Mouse (Mus musculus) MEL (cell line): ENCODE results near the gene Ccna1. TPM values are rescaled to one million over a fixed set of nuclear protein-coding genes. Genes with fewer than 3 reads are reported as not detected.

Source experiments
- DNase-seq: peaks from one replicate; pipeline ENCODE4 v3.0.0; 2011; ENCODE audit warnings: low read depth, low spot score
- H3K27ac ChIP-seq: 2 replicates; pipeline ENCODE4 v1.5.1; 2012; ENCODE audit warnings: low read depth, mild to moderate bottlenecking, control low read depth, low read length, moderate library complexity; ENCODE audit not compliant: control insufficient read depth
- H3K27me3 ChIP-seq, 2 experiments: fragments of 150-350 bp in 1 of 2; sonication (generic) in 1 of 2; 2 replicates each; pipeline ENCODE4 v1.6.1; 2012; ENCODE audit warnings: low read length in 2 of 2, mild to moderate bottlenecking in 2 of 2, improper control_type of control experiment in 1 of 2, moderate library complexity in 1 of 2; ENCODE audit not compliant: insufficient read depth in 2 of 2, control insufficient read depth in 1 of 2
- H3K36me3 ChIP-seq, 2 experiments: 2 replicates each; pipeline ENCODE4 v1.6.1; 2012 to 2014; ENCODE audit warnings: low read length in 2 of 2, improper control_type of control experiment in 1 of 2, inconsistent platforms in 1 of 2, mild to moderate bottlenecking in 1 of 2; ENCODE audit not compliant: insufficient read depth in 2 of 2, control insufficient read depth in 1 of 2
- H3K4me1 ChIP-seq, 2 experiments: fragments of 150-350 bp in 1 of 2; sonication (generic) in 1 of 2; 2 replicates each; pipeline ENCODE4 v1.6.1; 2012; ENCODE audit warnings: low read length in 2 of 2, improper control_type of control experiment in 1 of 2, mild to moderate bottlenecking in 1 of 2; ENCODE audit not compliant: insufficient read depth in 2 of 2, control insufficient read depth in 1 of 2
- H3K4me3 ChIP-seq, 2 experiments: fragments of 150-350 bp in 1 of 2; sonication (generic) in 1 of 2; 2 replicates each; pipeline ENCODE4 v1.5.1; 2012; ENCODE audit warnings: low read depth in 2 of 2, low read length in 2 of 2, mild to moderate bottlenecking in 2 of 2, moderate library complexity in 2 of 2, control low read depth in 1 of 2, improper control_type of control experiment in 1 of 2; ENCODE audit not compliant: control insufficient read depth in 1 of 2, insufficient read depth in 1 of 2
- H3K79me2 ChIP-seq: 2 replicates; pipeline ENCODE4 v1.6.1; 2012; ENCODE audit warnings: mild to moderate bottlenecking, low read length, moderate library complexity; ENCODE audit not compliant: control insufficient read depth, poor library complexity, insufficient read depth
- H3K9ac ChIP-seq: 2 replicates; pipeline ENCODE4 v1.6.1; 2012; ENCODE audit warnings: low read depth, mild to moderate bottlenecking, control low read depth, low read length, moderate library complexity; ENCODE audit not compliant: control insufficient read depth, poor library complexity, severe bottlenecking
- H3K9me3 ChIP-seq: fragments of 150-350 bp; sonication (generic); replicated peaks from 2 replicates; pipeline ENCODE4 v1.6.1; 2012; ENCODE audit warnings: mild to moderate bottlenecking, low read length, improper control_type of control experiment, moderate library complexity; ENCODE audit not compliant: insufficient read depth
- CHD2 ChIP-seq: IDR thresholded peaks from 2 replicates; pipeline ENCODE4 v1.6.1; 2011; ENCODE audit warnings: low read length, improper control_type of control experiment
- CTCF ChIP-seq, 3 experiments: IDR thresholded peaks in 2 of 3; conservative IDR thresholded peaks in 1 of 3; 2 replicates each; pipeline ENCODE4 v1.5.1; 2011 to 2012; ENCODE audit warnings: low read length in 3 of 3, low read depth in 2 of 3, mild to moderate bottlenecking in 2 of 3, improper control_type of control experiment in 1 of 3, inconsistent platforms in 1 of 3, mixed read lengths in 1 of 3, moderate library complexity in 1 of 3; ENCODE audit not compliant: control insufficient read depth in 1 of 3, insufficient read depth in 1 of 3, poor library complexity in 1 of 3, severe bottlenecking in 1 of 3
- E2F4 ChIP-seq: IDR thresholded peaks from 2 replicates; pipeline ENCODE4 v1.6.1; 2011; ENCODE audit warnings: low read depth, low read length, improper control_type of control experiment, borderline replicate concordance
- ELF1 ChIP-seq: IDR thresholded peaks from 2 replicates; pipeline ENCODE4 v1.6.1; 2014; ENCODE audit warnings: low read depth, mild to moderate bottlenecking, inconsistent platforms, low read length, improper control_type of control experiment, moderate library complexity
- GABPA ChIP-seq: IDR thresholded peaks from 2 replicates; pipeline ENCODE4 v1.6.1; 2012; ENCODE audit warnings: low read depth, mild to moderate bottlenecking, inconsistent platforms, low read length, improper control_type of control experiment, moderate library complexity
- MXI1 ChIP-seq: IDR thresholded peaks from 2 replicates; pipeline ENCODE4 v1.6.1; 2011; ENCODE audit warnings: mild to moderate bottlenecking, low read depth, low read length, improper control_type of control experiment
- MYB ChIP-seq: IDR thresholded peaks from 2 replicates; pipeline ENCODE4 v1.6.1; 2011; ENCODE audit warnings: mild to moderate bottlenecking, low read depth, low read length, improper control_type of control experiment
- MYC ChIP-seq: IDR thresholded peaks from 2 replicates; pipeline ENCODE4 v1.6.1; 2011; ENCODE audit warnings: low read depth, mild to moderate bottlenecking, low read length, improper control_type of control experiment, moderate library complexity
- NELFE ChIP-seq: IDR thresholded peaks from 2 replicates; pipeline ENCODE4 v1.6.1; 2011; ENCODE audit warnings: low read depth, low read length, improper control_type of control experiment
- POLR2A ChIP-seq, 2 experiments: IDR thresholded peaks; 2 replicates each; pipeline ENCODE4 v1.6.1; 2011 to 2012; ENCODE audit warnings: low read length in 2 of 2, mild to moderate bottlenecking in 2 of 2, control low read depth in 1 of 2, improper control_type of control experiment in 1 of 2, low read depth in 1 of 2, moderate library complexity in 1 of 2; ENCODE audit not compliant: control insufficient read depth in 1 of 2, insufficient read depth in 1 of 2, poor library complexity in 1 of 2
- POLR2AphosphoS5 ChIP-seq: IDR thresholded peaks from 2 replicates; pipeline ENCODE4 v1.6.1; 2012; ENCODE audit warnings: low read depth, borderline replicate concordance, mild to moderate bottlenecking, inconsistent platforms, low read length, moderate library complexity, mixed read lengths
- RAD21 ChIP-seq: IDR thresholded peaks from 2 replicates; pipeline ENCODE4 v1.6.1; 2011; ENCODE audit warnings: mild to moderate bottlenecking, low read depth, low read length, improper control_type of control experiment
- SMC3 ChIP-seq: IDR thresholded peaks from 2 replicates; pipeline ENCODE4 v1.6.1; 2011; ENCODE audit warnings: low read depth, low read length, improper control_type of control experiment
- TAL1 ChIP-seq: IDR thresholded peaks from 2 replicates; pipeline ENCODE4 v1.6.1; 2012; ENCODE audit warnings: mild to moderate bottlenecking, inconsistent platforms, low read length, moderate library complexity, mixed read lengths
- TCF12 ChIP-seq: IDR thresholded peaks from 2 replicates; pipeline ENCODE4 v1.6.1; 2014; ENCODE audit warnings: low read depth, mild to moderate bottlenecking, inconsistent platforms, low read length, improper control_type of control experiment, moderate library complexity
- USF1 ChIP-seq: IDR thresholded peaks from 2 replicates; pipeline ENCODE4 v1.6.1; 2014; ENCODE audit warnings: low read depth, mild to moderate bottlenecking, inconsistent platforms, low read length, improper control_type of control experiment, moderate library complexity
- USF2 ChIP-seq, 2 experiments: IDR thresholded peaks; 2 replicates each; pipeline ENCODE4 v1.6.1; 2011 to 2012; ENCODE audit warnings: improper control_type of control experiment in 2 of 2, low read length in 2 of 2, borderline replicate concordance in 1 of 2, inconsistent platforms in 1 of 2, low read depth in 1 of 2, mild to moderate bottlenecking in 1 of 2; ENCODE audit not compliant: insufficient read depth in 1 of 2
- ZC3H11A ChIP-seq: IDR thresholded peaks from 2 replicates; pipeline ENCODE4 v1.6.1; 2012; ENCODE audit warnings: low read depth, mild to moderate bottlenecking, inconsistent platforms, low read length, improper control_type of control experiment
- polyA plus RNA-seq, 2 experiments: library from polyadenylated mRNA; stranded (reverse) in 1 of 2; unstranded in 1 of 2; fragments of >175 nt in 1 of 2; fragments of >200 nt in 1 of 2; gene quantifications; 2 replicates each; pipeline versions ENCODE4 v1.2.1 to v1.2.4; 2012; ENCODE audit warnings: low replicate concordance in 2 of 2, low read depth in 1 of 2; ENCODE audit not compliant: insufficient read length in 2 of 2, insufficient read depth in 1 of 2, missing spikeins in 1 of 2
- total RNA-seq: library from RNA; depleted of rRNA; stranded (reverse); fragments of 300-350 nt; gene quantifications from 2 replicates; pipeline ENCODE4 v1.2.3, GENCODE M21; 2012

Ccna1 gene
- total and polyA plus RNA-seq, 3 experiments = not detected

DNA sequence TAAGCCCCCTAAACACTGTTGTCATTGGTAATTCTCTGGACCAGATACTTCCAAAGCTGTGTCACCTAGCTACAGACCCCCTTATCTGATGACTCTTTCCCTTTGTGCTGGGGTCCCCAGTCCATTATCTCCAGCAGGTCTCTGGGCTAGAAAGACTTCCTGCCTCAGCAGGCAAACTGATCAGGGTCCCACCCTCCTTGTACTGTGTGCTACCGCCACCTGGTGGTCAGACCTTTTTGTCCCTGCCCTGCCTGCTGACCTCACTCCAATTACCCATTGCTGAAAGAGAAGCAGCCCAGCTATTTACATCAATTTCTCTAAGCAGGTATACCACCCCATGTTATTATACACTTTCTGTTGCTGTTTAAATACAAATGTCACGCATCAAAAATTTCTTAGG lies 9.1 kb upstream of the Ccna1 start:
- DNase-seq = peak; percentile 59

DNA sequence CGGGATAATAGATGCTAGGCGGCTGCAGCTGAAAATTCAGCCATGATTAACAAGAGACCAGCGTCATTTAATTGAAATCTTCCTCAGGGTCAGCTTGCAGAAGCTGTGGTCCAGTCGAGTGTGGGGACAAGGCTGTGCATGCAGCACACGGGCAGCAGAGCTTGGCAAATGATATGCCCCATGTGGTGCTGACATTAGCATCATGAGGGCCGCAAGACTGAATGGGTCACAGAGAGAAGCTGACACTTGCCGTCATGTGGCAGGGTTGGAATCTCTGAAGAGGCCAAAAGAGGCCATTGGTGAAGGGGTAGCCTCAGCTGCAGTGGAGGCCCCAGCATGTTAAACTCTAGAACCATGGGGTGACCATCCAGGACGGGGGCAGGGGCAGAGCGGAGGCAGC lies 7.4 kb upstream of the Ccna1 start:
- H3K79me2 ChIP-seq = no peaks in the 10 kb centered on the region
- H3K36me3 ChIP-seq = no peaks in the 10 kb centered on the region
- no peak overlapping the region for H3K4me3 ChIP-seq
- DNase-seq = no peak
- H3K27me3 ChIP-seq = 0 out of 4 replicates have a peak, but pooled peaks cover 0 to 2% of the 10 kb centered on the region in 2 experiments
- no peaks in the 10 kb centered on the region for H3K9me3 ChIP-seq
- H3K9ac ChIP-seq = no peak overlapping the region
- no peak for TF ChIP-seq USF2 (IDR thresholded peaks at IDR 0.05; ENCODE audit: borderline replicate concordance in 1 of 2, insufficient read depth in 1 of 2, low read depth in 1 of 2, low read length in 2 of 2)
- no peak for TF ChIP-seq ELF1
- no peak for TF ChIP-seq ZC3H11A
- no peak for TF ChIP-seq MYC
- TF ChIP-seq MYB = no peak
- no peak for TF ChIP-seq TCF12
- no peak for TF ChIP-seq E2F4
- no peak for TF ChIP-seq NELFE
- TF ChIP-seq TAL1 = no peak
- TF ChIP-seq POLR2AphosphoS5 = no peak
- TF ChIP-seq CHD2 = no peak
- TF ChIP-seq POLR2A (IDR thresholded peaks at IDR 0.05; ENCODE audit: control insufficient read depth in 1 of 2, insufficient read depth in 1 of 2, low read depth in 1 of 2, low read length in 2 of 2, poor library complexity in 1 of 2) = no peak
- TF ChIP-seq MXI1 = no peak
- no peak overlapping the region for H3K27ac ChIP-seq
- no peaks in the 10 kb centered on the region; a peak in 1 of 4 replicates for H3K4me1 ChIP-seq

More for the DNA sequence above, 9.1 kb upstream of the Ccna1 start:
- Histone ChIP-seq H3K9me3 (no peaks in the 10 kb centered on the region), H3K27me3 (0 out of 4 replicates have a peak, but pooled peaks cover 0 to 2% of the 10 kb centered on the region in 2 experiments), H3K27ac (no peak overlapping the region), H3K9ac (no peak overlapping the region), H3K36me3 (no peaks in the 10 kb centered on the region), H3K79me2 (no peaks in the 10 kb centered on the region), H3K4me1 (no peaks in the 10 kb centered on the region; a peak in 1 of 4 replicates), H3K4me3 (no peak overlapping the region)
- TF ChIP-seq ZC3H11A (0 out of 2 replicates have a peak, but pooled peaks have one; percentile 10), SMC3 (peak; percentile 64), CTCF (IDR thresholded peaks at IDR 0.05 in 2 of 3, conservative IDR thresholded peaks at IDR 0.05 in 1 of 3; ENCODE audit: control insufficient read depth in 1 of 3, insufficient read depth in 1 of 3, low read depth in 2 of 3, low read length in 3 of 3, poor library complexity in 1 of 3, severe bottlenecking in 1 of 3) (peak; percentile 54 to 82 (median 81); a peak in 5 of 6 replicates), GABPA (no peak), RAD21 (peak; percentile 67), USF1 (no peak)
